Mouse (Mus musculus): ENCODE data around the gene 3110040M04Rik. TPM values are rescaled to one million over a fixed set of nuclear protein-coding genes. Genes with fewer than 3 reads are reported as not detected.
"Not testable (repeated sequence)": the region's sequence is repeated elsewhere in the genome, so short reads cannot be mapped to it uniquely, and the experiment has no call there.

Gene 3110040M04Rik
- total RNA-seq, 2 experiments from 2014 or later, result not detected

DNA sequence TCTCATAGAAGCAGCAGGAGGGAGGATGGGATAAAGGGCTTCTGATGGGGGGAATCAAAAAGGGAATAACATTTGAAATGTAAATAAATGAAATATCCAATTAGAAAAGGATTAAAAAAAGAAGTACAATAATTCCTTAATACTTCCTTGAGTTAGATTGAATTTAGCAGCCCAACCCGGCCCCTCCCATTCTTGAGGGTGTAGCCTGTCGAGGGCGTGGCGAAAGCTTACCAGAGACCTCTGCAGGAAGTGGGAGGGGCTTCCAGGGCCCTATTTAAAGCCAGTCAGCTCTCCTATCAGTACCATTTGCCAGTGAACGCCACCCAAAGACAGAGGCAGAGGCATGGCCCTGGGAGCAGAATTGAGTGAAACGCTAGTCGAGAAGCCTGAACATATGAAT is 11.8 kb upstream of the 3110040M04Rik start, which contains the start of gene Gm8947:
Gene Gm8947 (plus strand): TSS at position 302 of the 400 bp plus-strand sequence.
- DNase-seq (ENCODE audit: low spot score in 2 of 2), result not testable (repeated sequence)

DNA sequence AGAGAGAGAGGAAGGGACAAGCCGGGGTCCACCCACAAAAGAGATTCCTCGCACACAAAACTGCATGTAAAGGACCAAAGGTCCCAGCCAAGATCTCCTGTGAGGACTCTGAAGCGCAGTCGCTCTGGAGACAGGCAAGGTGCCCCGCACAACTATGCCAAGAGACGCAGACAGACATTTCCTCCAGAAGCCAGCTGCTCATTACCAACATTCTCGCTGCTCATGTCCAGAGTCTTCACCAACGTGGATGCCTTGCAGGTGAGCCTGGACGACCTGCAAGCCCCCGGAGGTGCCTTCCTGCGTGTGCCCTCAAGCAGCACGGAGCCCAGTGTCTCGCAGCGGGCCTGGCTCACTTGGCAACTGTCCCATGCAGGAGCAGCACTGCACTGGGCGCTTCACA is 11.2 kb upstream of the 3110040M04Rik start:
- DNase-seq (ENCODE audit: low spot score in 2 of 2), result not testable (repeated sequence)

DNA sequence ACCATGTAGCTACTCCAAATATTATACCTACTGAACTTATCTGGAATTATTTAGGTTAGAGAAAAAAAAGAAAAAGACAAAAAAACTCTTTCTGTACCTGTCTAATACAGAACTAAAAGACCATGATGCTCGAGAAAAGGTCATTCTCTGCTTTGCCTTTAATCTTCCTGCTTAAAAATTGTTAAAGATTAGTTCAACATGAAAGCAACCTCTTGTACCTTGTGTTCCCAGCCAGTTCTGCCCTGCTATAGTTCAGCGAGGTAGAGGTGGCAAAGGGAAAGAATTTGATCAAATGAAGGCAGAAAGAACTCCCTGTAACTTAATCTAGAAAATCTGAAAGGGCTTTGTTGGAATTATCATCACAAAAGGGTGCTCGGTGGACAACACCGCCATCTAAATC is 7.9 kb upstream of the 3110040M04Rik start:
- not testable (repeated sequence) for DNase-seq (ENCODE audit: low spot score in 2 of 2)

DNA sequence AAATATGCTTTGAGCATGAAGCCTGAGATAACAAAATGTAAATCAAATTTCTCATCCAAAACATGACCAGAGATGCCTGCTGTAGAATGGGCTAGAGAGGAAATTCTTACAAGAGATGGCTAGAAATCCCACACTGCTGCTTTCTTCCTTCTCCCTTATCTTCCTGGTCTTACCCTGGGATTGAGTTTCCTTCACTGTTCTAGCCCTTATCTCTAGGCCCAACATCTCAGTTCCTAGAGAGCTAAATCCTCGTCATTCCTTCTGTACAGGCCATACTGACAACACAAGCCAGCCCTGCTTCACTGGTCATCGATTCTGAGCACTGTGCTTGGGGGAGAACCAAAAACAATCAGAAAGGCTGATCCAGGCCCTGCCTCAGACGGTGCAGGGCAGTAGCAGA is 7.2 kb upstream of the 3110040M04Rik start:
- DNase-seq (ENCODE audit: low spot score in 2 of 2), result not testable (repeated sequence)

DNA sequence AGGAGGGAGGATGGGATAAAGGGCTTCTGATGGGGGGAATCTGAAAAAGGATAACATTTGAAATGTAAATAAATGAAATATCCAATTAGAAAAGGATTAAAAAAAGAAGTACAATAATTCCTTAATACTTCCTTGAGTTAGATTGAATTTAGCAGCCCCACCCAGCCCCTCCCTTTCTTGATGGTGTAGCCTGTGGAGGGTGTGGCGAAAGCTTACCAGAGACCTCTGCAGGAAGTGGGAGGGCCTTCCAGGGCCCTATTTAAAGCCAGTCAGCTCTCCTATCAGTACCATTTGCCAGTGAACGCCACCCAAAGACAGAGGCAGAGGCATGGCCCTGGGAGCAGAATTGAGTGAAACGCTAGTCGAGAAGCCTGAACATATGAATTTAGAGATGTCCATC is 5.8 kb upstream of the 3110040M04Rik start, which contains the start of gene Gm47995:
Gene Gm47995 (plus strand): TSS at position 329 of the 400 bp plus-strand sequence.
- not testable (repeated sequence) for DNase-seq (ENCODE audit: low spot score in 2 of 2)

DNA sequence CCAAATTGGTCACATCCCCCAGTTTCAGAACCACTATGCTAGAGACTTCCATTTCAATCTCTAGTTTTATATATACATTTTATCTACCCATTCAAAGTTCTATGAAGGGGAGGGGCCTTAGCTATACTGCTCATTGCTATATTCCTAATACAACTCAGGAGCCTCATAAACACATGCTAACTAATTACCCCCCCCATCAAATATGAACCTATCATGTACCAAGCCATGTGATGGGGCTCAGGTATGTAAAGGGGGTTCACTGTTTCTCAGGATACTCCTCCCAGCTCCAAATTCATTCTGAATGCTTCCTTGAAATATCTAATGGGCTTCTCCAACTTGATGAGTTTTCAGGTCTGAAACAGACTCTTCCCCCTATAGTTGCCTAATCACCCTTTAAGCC is 3.3 kb upstream of the 3110040M04Rik start:
- not testable (repeated sequence) for DNase-seq (ENCODE audit: low spot score in 2 of 2)

DNA sequence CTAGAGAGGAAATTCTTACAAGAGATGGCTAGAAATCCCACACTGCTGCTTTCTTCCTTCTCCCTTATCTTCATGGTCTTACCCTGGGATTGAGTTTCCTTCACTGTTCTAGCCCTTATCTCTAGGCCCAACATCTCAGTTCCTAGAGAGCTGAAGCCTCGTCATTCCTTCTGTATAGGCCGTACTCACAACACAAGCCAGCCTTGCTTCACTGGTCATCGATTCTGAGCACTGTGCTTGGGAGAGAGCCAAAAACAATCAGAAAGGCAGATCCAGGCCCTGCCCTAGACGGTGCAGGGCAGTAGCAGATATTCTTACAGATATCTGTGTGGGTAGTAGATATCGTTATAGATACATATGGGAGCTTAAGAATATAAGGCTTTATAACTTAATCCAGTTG is 1.1 kb upstream of the 3110040M04Rik start:
- not testable (repeated sequence) for DNase-seq (ENCODE audit: low spot score in 2 of 2)

DNA sequence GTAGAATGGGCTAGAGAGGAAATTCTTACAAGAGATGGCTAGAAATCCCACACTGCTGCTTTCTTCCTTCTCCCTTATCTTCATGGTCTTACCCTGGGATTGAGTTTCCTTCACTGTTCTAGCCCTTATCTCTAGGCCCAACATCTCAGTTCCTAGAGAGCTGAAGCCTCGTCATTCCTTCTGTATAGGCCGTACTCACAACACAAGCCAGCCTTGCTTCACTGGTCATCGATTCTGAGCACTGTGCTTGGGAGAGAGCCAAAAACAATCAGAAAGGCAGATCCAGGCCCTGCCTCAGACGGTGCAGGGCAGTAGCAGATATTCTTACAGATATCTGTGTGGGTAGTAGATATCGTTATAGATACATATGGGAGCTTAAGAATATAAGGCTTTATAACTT is 4.6 kb downstream of the 3110040M04Rik start:
- not testable (repeated sequence) for DNase-seq (ENCODE audit: low spot score in 2 of 2)

DNA sequence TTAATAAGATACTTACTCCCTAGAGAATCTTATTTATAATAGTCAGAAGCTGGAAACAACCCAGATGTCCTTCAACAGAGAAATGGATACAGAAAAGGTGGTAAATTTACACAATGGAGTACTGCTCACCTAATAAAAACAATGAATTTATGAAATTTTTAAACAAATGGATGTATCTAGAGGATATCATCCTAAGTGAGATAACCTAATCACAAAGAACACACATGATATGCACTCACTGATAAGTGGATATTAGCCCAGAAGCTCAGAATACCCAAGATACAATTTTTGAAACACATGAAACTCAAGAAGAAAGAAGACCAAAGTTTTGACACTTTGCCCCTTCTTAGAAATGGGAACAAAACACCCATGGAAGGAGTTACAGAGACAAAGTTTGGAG is 5.0 kb downstream of the 3110040M04Rik start:
- not testable (repeated sequence) for DNase-seq (ENCODE audit: low spot score in 2 of 2)

DNA sequence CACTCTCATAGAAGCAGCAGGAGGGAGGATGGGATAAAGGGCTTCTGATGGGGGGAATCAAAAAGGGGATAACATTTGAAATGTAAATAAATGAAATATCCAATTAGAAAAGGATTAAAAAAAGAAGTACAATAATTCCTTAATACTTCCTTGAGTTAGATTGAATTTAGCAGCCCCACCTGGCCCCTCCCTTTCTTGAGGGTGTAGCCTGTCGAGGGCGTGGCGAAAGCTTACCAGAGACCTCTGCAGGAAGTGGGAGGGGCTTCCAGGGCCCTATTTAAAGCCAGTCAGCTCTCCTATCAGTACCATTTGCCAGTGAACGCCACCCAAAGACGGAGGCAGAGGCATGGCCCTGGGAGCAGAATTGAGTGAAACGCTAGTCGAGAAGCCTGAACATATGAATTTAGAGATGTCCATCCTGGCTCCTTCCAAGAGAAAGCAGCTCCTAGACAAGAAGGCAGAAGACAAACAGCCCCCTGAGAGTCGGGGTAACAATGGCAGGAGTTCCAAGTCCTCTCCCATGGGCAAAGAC is 6.0 kb downstream of the 3110040M04Rik start, which contains the start of gene Gm47996:
Gene Gm47996 (plus strand): TSS at position 308 of the 532 bp plus-strand sequence.
- DNase-seq (ENCODE audit: low spot score in 2 of 2), result not testable (repeated sequence)

DNA sequence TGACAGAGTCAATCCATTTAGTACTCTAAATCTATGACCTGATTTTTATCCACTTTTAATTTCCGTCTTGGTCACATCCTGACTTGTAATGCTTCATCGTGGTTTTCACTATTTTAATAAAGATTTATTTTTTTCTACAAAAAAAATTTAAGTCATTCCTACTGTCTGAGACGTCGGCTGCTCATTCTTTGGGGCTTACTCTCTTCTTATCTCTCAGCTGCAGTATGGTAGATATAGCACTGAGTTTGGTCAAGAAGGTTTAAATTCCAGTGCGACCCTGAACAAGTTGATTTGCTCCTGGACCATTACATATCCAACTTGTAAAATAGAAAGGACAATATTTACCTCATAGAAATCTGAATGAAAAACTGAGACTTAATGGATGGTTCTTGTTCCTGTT is 7.7 kb downstream of the 3110040M04Rik start:
- not testable (repeated sequence) for DNase-seq (ENCODE audit: low spot score in 2 of 2)

DNA sequence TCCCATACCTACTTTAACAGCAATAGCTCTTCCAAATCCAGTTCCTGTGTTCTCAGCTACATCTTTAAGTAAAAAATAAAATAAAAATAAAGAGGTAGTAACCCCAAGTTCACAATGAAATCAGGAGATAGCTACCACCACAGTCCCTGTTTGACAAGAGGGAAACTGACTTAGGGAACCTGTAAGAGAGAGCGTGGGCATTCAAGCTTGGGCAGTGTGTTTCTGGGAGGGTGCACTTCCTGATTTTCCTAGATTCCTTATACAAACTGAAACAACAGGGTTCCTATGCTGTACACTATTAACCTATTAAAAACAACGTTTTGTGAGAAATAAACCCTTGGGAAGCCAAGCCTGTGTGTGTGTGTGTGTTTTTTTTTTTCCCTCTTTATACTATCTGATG is 10.9 kb downstream of the 3110040M04Rik start:
- no peak for DNase-seq (ENCODE audit: low spot score in 2 of 2)

DNA sequence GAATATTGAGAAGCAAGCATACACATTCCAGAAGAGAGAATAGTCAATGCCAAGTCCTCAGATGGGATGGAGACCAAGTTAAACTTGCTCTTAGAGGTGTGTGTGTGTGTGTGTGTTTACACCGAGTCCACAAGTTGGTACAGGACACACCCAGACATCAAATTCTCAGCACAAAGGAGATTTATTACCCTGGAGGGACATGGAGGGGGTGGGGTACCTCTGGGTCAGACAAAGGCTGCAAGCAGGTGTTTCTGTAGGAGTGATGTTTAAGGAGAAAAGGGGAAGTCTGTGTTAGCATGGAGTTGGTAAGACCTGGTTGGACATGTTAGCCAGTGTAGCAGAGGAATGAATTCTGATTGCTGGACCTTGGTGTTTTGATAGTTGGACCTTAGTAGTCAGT is 12.1 kb downstream of the 3110040M04Rik start:
- no peak for DNase-seq (ENCODE audit: low spot score in 2 of 2)

DNA sequence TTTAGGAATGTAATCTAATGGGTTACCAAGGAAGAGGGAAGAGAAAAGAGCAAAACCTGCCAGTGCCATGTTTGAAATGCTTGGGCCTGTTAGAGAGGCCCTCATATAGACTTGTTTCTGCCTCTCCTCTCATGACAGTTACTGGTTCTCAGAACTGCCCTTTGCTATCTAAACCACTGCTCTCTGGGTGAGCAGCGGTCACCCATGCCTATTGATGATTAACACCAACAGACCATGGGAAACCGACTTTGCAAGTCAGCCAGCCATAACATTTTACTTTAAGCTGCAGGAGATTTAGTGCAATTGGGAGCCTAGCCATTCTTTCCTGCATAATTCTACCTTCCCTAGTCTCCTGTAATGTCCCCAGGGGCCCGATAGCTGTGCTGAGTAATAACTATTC is 12.5 kb downstream of the 3110040M04Rik start:
- DNase-seq (ENCODE audit: low spot score in 2 of 2), result no peak

DNA sequence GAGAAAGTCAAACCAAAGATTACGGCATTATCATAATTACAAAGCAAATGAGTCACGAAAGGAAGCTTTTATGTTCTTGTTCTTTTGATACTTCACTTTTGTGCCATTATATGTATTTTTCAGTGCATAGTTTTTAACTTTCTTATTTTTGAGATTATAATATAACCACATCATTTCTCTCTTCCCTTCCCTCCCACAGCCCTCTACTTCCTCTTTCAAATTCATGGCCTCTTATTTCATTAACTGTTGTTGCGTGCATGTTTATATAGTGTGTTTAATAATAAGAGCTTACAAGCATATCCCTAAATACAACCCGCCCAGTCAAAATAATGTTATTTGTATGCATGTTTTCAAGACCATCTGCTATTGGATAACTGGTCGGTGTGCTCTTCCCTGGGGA is 15.1 kb downstream of the 3110040M04Rik start:
- DNase-seq (ENCODE audit: low spot score in 2 of 2), result no peak

DNA sequence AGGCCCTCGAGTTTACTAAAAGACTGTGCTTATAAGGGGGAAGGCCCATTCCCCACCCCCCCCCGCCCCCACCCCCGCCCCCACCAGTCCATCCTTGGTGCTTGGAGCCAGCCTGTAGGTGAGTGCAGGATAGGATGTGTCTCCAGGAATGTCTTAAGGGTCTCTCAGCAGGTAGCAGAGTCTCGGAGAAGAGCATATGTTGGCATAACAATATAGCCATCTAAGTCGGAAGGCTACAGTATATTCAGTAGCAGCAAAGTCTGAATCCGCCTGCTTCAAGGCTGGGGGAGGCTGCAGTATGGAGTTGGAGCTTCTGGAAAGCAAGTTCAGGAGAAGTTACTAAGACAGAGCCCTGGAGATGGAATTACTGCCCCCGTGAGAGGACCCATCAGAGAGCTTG is 16.2 kb downstream of the 3110040M04Rik start:
- no peak for DNase-seq (ENCODE audit: low spot score in 2 of 2)

DNA sequence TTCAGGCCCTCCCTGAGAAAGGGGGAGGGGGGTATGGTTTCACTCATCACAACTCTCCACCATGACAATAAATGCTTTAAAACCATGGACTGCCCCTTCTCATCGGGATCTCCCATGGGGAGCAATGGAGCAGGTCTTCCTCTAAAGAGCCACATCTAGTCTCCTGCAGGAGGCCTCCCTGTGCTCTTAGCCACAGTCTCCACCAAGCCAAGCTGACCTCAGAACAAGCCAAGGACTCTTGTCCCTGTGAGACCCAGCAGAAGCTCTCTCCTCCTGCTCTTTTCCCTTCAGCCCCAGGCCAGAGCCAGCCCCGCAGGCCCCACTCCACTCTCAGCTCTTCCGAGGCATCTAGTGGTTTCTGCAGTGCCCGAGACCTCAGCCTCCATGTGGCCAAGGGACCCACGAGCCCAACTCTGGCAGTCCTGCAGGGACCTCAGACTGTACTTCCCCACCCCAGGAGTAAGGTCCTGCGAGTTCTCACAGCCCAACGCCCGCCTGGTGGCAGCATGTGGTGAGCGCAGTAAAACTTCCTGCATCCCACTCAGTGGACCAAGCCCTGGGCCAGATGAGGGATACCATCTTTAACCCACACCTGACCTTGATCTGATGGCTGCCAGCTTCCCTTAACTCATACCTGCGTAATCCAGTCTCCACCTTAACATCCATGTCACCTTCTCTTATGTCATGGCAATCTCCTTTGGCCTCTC is 18.8 kb downstream of the 3110040M04Rik start:
- DNase-seq (ENCODE audit: low spot score in 2 of 2), result no peak

DNA sequence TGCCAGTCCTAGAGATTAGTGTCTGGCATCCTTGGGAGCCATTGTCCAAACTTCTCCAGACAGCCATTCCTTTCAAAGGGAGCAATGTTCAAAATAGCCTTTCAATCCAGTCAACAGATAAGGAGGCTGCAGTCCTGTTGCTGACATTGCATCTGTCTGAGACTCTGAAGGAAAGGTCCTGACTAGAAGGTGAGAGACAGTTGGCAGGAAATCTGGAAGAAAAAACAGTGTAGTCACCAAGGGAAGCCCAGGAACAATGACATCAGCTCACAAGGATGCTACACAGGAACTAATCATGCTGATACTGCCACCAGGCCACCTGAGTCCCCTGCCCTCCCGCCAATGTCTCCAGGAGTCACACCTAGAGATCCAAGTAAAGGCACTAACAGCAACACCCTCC is 19.5 kb downstream of the 3110040M04Rik start:
- DNase-seq (ENCODE audit: low spot score in 2 of 2), result no peak

DNA sequence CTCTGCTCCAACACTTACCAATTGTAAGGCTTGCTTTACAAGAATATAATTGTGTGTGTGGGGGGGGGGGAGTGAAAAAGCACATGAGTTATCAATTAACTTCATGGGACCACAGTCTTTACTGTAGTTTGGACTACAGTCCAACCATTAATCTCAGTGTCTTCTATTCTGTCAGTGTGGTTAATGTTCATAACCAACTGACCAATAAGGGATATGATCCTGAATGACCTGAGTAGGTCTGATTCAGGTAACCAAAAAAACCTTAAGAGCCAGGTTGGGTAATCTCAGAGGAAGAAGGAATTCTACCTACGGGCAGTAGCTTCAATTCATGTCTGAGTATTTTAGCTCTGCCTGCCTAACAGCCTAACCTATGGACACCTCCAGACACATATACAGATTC is 20.6 kb downstream of the 3110040M04Rik start:
- DNase-seq (ENCODE audit: low spot score in 2 of 2), result no peak

DNA sequence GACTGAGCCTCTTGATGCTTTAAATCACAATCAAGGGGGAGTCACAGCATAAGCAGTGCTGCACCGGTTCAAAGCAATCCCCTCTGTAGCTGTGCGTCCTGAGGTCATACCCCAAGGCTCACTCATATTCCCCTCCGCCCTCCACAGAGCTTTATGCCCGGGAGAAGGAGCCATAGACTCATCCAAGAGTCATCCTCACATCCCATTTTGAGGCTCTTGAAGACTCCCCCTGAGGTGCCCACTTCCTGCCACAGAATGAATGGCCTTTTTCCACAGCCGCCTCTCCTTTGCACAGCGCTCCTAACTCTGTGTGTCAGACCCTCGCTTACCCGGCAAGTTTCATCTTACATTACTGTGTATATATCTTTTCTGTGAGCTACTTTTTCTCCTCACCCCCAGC is 23.6 kb downstream of the 3110040M04Rik start:
- DNase-seq (ENCODE audit: low spot score in 2 of 2), result no peak

DNA sequence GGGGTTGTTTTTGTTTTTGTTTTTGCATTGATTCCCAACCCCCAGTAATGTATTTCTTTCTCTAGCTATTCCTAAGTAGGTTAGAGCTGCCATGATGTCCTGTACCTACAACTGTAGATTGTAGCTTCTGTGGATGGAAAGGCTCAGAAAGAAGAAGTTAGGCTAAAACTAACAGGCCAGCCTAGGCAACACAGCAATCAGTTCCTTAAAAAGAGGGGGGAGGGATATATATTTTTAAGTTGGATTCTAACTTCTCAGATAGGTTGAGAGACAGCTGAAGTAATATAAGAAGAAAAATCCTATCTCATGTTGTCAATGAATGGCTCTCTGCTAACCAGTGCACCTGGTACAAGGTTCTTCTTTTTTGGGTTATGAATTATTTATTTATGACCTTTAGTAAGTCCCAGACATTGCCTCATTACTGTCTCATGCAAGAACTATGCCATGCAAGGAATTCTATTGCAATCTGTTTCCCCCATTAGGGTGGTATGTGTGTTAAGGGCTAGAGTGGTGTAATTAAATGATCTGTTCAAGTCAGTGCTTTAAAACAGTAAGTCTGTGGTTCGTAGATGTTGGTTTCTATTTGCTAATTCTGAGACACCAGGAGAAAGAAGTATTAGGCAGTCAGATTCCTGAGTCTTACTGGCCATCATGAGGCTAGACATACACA is 24.5 kb downstream of the 3110040M04Rik start:
- DNase-seq (ENCODE audit: low spot score in 2 of 2), result no peak

DNA sequence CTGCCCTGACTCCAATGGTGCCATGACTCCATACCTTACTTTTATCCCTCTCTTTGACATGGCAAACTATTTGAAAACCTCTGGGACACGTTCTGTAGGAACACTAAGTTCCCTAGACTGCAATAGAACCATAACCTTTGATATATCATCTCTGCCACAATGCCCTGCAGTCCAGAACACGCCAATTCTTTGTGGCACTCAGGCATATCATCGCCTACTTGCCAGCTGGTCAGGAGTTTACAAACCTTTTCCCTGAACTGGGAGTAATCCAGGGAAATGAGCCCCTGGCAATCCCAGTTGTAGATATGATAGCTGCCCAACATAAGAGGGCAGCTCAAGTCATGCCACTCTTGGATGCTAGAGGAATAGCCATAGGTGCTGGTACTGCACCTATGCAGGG is 28.4 kb downstream of the 3110040M04Rik start:
- DNase-seq (ENCODE audit: low spot score in 2 of 2), result no peak

Data from gastrocnemius, postnatal 4 days (tissue).